Mouse (Mus musculus) adrenal gland, adult 2 months (tissue): ENCODE measurements at regions not wholly inside any gene's neighbourhood (a gene's known extent, or its start where the extent isn't known, plus 50 kb on each side); places are given as distances from the start of the nearest gene placed in this dataset.

Experiments
- DNase-seq: peaks from one replicate; pipeline ENCODE4 v3.0.0; 2021

DNA sequence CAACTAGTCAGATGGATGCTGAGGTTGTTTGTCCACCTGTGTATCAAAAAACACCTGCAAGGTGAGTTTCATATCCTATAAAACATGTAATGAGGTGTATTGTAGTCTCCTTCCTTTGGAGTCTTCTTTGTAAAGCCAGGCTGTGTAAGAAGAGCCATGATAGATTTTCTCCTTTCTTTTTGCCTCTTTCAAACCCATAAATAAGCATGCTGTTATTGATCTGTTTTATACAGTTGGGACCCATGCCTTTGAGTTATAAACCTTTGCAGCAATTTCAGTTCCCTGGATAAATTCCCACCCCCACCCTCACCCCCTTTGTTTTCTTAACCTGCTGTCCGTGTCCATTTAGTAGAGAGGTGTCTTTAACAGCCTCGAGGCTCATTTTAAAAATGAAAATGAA lies 131.0 kb upstream of the Rgs17 start:
- no peak for DNase-seq

DNA sequence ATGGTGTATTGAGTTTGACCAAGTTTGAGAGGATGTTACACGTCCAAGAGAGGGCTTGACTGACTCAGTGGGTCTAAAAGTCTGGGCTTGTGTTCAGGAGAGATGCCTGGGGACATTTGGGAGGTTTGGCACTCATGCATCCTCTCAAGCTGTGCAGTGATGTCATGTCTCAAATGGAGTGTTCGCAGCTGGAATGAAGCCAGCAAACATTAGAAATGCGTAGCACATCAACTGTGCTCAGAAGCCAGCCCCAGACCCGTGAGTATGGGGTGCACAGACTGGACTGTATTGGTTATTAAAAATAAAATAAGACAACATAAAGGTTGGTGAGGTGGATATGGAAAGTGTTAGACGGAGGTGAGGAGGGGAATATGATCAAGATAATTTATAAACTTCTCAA lies 121.2 kb upstream of the Rgs17 start:
- DNase-seq = no peak

DNA sequence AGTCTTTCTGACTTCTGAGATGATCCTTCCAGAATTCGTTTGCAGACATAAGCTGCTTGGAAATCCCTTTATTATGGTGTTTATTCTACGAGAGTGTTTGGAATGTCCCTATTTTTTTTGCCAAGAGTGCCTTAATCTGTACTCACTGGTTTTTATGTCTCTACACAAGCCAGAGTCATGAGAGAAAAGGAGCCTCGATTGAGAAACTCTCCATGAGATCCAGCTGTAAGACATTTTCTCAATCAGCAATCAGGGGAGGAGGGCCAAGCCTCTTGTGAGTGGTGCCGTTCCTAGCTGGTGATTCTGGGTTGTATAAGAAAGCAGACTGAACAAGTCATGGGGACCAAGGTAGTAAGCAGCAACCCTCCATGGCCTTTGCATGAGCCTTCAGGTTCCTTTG lies 117.6 kb upstream of the Rgs17 start:
- DNase-seq = no peak

DNA sequence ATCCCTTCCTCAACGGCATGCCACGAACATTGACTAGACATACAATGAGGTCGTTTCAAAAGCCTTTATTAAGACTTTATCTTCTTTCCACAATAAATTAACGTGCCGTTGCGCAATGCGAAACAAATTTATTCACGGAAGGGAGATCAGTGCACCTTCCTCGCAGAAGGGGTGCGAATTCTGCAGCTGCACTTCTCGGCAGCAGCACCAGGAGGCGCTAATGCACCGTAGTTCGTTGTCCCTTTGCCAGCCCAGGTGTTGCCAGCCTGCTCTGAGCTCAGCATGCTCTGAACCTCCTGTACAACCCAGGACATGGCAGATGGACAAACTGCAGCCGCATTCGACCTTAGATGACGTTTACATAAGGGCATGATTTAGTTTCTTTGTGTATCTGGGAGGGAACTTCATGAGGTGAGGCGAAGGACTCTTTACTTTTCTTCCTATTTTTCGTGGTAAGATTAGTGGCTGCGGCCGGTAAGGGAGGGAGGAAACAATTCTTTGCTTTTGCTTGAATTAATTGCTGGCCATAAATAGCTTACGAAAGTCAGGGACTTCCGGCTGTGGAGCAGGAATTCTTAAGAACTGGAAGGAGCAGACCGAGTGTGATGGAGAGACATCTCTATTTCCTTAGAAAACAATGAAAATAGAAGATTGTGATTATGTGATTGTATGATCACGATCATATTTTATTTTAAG lies 113.7 kb upstream of the Rgs17 start:
- DNase-seq = peak; percentile 42

DNA sequence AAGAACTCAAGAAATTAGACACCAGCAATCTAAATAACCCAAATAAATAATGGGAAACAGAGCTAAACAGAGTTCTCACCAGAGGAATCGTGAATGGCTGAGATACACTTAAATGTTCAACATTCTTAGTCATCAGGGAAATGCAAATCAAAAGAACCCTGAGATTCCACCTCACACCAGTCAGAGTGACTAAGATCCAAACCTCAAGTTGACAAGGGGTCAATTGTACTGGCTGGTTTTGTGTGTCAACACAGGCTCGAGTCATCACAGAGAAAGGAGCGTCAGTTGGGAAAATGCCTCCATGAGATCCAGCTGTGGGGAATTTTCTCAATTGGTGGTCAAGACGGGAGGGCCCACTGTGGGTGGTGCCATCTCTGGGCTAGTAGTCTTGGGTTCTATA lies 110.3 kb upstream of the Rgs17 start:
- DNase-seq = no peak

DNA sequence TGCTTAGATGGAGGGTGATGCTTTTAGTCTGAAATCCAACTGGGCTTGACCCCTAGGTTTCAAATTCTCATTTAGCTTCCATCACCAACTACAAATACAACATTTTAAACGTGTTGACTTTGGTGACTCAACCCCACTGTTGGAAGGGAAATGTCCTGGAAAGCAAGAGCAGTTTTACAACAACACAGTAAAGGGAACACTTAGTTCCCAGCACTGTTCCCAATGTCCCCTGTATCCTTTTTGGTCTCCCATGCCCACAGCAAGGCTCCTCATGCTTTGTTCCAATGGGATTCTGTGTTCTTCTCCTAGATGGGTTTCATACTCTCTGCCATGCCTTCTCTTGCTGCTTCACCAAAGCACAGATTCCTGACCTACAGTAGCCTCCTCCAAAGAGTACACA lies 105.4 kb upstream of the Rgs17 start:
- DNase-seq = no peak

DNA sequence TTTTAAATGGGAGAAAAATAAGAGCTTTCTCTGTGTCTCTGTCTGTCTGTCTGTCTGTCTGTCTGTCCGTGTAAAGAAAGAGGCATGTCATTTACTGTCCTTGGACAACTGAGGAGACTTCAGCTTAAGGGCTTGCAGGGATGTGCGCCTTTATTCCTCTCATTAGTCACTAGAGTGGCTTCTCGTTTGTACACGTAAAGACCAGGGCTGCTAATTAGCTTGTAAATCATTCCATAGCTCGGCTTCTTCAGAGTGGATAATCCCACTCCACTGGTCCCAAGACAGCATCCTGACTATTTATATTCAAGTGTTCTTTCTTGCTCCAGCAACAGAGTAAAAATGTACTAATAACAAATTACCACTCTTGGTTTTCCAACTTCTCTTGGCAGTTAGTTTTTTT lies 104.1 kb upstream of the Rgs17 start:
- DNase-seq = no peak

DNA sequence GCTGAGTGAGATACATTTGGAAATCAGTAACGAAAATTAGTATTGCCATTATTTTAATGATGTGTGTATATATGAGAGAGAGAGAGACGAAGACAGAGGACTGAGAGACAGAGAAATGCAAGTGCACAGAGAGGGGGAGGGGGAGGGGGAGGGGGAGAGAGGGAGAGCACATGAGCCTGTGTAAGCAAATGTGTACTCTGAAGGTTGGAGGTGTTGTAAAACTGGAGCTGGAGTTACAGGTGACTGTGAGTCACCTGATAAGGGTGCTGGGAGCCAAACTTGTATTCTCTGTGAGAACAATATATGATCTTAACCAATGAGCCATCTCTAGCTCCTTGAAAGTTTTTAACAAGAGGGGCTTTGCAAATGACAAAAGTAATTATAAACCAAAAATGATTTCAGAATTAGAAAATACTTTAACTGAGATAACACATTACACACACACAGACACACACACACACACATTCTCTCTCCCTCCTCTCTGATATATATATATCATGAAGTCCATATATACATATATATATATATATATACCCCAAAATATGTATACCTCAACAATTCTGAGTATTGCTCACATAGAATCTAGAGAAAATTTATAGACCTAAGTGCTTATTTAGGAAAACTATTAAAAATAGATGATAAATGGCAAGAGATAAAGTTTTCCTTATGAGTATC lies 100.5 kb upstream of the Rgs17 start:
- no peak for DNase-seq

DNA sequence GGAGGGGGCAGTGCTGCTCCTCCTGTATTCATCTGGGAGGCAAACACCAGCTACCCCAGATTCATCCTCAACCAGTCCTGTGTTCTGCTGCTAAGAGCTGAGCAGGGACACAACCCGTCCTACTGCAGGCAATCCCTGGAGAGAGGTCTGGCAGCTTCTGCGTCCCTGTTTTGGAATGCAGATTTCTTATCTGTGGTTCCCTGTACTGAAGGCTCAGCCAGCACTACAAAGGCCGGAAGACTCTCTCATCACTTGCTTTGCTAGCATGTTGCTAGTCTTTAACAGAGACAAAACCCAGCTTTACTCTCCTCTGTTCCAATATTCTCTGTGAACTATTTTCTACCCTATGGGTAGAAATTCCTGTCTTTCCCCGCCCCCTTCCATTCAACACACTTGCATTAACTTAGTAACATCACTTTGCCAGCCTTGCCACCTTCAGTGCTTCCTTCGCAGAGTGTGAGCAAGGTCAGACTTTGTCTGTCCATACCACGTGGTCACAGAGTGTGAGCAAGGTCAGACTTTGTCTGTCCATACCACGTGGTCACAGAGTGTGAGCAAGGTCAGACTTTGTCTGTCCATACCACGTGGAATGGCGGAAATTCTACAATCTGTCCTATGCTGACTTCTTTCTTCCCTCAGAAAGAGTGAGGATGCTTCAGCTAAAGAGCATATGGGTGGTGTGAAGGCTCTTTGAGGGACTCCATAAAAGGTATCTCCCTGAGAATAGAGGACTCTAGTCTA lies 98.9 kb upstream of the Rgs17 start:
- DNase-seq = no peak

DNA sequence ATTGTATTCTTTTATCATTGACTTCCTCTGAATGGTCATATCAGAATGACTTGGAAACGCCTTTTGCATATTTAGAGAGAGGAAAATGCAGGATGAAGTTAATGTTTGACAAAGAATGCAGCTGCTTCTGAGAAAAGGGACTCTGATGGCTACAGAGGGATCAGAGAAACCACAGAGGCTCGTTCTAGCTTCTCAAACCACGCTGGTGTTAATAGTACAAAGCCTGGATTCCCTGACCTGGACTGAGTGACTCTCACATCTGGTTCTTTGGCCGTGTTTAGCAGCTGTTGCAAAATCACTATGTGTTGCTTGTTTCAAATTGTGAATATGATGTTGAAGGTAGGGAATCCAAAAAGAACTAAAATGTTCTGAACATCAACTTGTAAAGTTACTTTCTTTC lies 91.5 kb upstream of the Rgs17 start:
- no peak for DNase-seq

DNA sequence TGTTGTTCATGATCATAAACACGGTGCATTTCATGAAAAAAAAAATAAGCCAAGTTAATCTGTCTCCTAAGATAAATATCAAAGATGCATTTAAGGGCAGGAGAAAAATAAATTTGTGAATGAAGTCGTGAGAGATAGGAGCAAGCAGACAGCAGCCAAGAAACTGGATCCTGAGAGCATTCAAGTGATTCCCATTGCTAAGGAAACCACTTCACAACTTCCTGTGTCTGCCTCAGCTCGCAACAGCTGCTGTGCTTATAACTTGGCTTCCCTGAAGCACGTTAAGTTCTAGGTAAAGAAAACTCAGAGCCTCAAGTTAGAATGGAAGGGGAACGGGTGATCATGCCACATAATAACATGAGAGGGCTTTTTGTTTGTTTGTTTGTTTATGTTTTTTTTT lies 89.3 kb upstream of the Rgs17 start:
- no peak for DNase-seq

DNA sequence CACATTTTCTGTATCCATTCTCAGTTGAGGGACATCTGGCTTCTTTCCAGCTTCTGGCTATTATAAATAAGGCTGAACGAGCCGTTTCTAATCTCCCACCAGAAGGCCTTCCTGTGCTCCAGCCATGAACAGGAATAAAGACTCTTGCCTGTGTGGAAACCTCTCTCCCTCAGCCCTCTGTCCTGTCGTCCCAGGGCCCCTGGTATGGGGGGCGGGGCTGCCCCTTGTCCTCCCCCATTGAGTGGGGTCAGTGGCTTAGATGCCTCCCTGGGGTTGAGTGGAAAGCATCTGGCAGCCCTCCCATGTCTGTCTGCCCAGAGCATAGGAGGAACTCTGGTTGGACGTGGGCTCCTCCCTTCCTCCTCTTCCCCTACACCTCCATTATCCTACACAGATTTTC lies 88.8 kb upstream of the Rgs17 start:
- no peak for DNase-seq

DNA sequence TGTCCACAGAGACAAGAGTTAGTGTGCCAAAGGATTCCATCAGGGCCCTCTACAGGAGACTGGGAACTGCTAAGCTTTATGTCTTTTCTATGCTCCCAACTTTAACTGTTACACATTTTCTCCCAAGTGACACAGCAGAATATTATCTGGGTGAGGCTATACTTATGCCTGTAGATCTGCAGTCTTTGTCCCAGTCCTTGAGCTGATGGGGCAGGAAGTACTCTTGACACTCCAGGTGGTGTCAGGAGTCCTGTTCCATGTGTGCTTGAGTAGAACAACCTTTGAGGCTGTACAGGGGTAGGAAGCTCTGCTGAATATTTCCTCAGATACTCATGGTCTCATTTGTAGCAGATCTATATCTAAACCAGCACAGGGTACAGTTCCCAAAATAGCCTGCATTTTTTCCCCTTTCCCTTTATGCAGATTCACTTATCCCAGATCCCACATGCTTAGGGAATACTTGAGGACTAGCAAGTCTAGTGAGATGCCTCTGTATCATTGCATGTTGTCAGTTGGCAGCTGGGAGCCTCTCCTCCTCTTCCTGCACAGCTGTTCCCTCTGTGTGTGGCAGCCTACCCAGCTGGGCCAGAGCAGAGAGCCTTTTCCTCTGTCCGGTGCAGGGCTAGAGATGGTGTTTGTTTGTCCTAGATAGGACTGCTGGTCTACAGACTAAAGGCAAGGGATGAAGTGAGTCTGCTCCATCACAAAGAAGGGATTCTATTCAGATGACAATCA lies 85.2 kb upstream of the Rgs17 start:
- no peak for DNase-seq

DNA sequence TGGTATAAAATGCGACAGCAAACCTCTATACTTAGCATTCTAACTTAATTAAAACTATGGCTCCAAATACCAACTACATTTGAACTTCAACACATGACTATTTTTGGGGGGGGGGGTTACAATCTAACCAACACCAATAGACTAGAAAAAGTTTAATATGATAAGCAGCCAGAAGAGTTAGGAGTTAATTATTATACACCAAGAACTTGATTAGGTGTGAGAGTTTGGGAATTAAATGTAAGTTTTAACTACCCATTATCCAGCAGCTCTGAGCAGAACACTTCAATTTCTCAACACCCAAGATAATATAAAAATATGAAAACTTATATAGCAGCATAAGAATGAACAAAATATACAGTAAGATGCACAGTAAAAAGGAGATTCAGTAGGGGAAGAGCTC lies 59.2 kb upstream of the Rgs17 start:
- no peak for DNase-seq

DNA sequence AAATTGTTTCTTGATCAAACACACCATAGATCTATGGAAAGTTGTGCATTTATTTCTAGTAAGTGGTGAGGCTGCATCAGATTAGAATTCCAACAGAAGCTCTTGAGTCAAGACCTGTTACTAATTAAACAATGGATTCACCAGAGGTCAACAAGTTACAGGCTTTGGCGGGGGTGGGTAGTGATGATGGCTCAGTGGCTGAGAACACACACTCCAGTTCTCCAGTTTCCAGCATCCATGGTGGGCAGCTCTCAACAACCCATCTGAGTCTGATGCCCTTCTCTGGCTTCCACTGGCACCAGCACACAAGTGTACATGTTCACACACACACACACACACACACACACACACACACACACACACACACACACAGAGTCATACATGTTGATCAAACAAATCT lies 56.3 kb upstream of the Rgs17 start:
- no peak for DNase-seq
